Mouse (Mus musculus) liver, postnatal 0 days (tissue): ENCODE data around the gene Arhgap1. TPM values are rescaled to one million over a fixed set of nuclear protein-coding genes. Genes with fewer than 3 reads are reported as not detected.

Source experiments
- ATAC-seq: fragments of 200-750 bp; cut with Nextera tagmentation; 2 replicates; pipeline ENCODE4 v1.8.0; 2017; ENCODE audit warnings: mild to moderate bottlenecking, moderate library complexity
- DNase-seq: peaks from one replicate; pipeline ENCODE4 v3.0.0-alpha.2; 2016
- H3K27ac ChIP-seq: fragments of 300-500 bp; sonication (generic); 2 replicates; pipeline ENCODE4 v1.5.1; 2014; ENCODE audit warnings: antibody characterized with exemption, moderate library complexity, mild to moderate bottlenecking, low read depth
- H3K27me3 ChIP-seq: fragments of 300-500 bp; sonication (generic); 2 replicates; pipeline ENCODE4 v1.6.1; 2014; ENCODE audit warnings: low read length, control low read depth, mixed read lengths; ENCODE audit not compliant: insufficient read depth
- H3K36me3 ChIP-seq: fragments of 300-500 bp; sonication (generic); replicated peaks from 2 replicates; pipeline ENCODE4 v1.6.1; 2014; ENCODE audit warnings: mild to moderate bottlenecking, control low read depth, low read length, moderate library complexity, mixed read lengths; ENCODE audit not compliant: insufficient read depth
- H3K4me1 ChIP-seq: fragments of 300-500 bp; sonication (generic); 2 replicates; pipeline ENCODE4 v1.6.1; 2014; ENCODE audit warnings: antibody characterized with exemption, mild to moderate bottlenecking, control low read depth; ENCODE audit not compliant: insufficient read depth
- H3K4me2 ChIP-seq: fragments of 300-500 bp; sonication (generic); 2 replicates; pipeline ENCODE4 v1.6.1; 2014; ENCODE audit warnings: low read depth, mild to moderate bottlenecking, low read length, moderate library complexity, mixed read lengths
- H3K4me3 ChIP-seq: fragments of 300-500 bp; sonication (generic); 2 replicates; pipeline ENCODE4 v1.5.1; 2014; ENCODE audit warnings: low read depth, low read length
- H3K9ac ChIP-seq: fragments of 300-500 bp; sonication (generic); replicated peaks from 2 replicates; pipeline ENCODE4 v1.6.1; 2014; ENCODE audit warnings: mild to moderate bottlenecking, moderate library complexity
- H3K9me3 ChIP-seq: fragments of 300-500 bp; sonication (generic); 2 replicates; pipeline ENCODE4 v1.6.1; 2016; ENCODE audit warnings: mild to moderate bottlenecking, control low read depth, low read length, mixed read lengths
- CTCF ChIP-seq: sonication (generic); IDR thresholded peaks from 2 replicates; pipeline ENCODE4 v1.5.1; 2016; ENCODE audit warnings: antibody characterized with exemption, low read depth
- EP300 ChIP-seq: IDR thresholded peaks from 2 replicates; pipeline ENCODE4 v1.6.1; 2016; ENCODE audit warnings: antibody characterized with exemption, low read depth, mild to moderate bottlenecking
- WGBS: fragments of 180-500 bp; shearing (Covaris S2); extraction: QIAGEN DNeasy Blood & Tissue Kit; methylation state at CpG from one replicate; pipeline ENCODE4 v1.1.7; 2014; ENCODE audit not compliant: insufficient replicate concordance; 5-methylcytosine and 5-hydroxymethylcytosine counted together
- polyA plus RNA-seq: library from polyadenylated mRNA; unstranded; fragments of >200 nt; fragmentation: Nextera tagmentation; extraction: Ambion mirVana; gene quantifications from 2 replicates; pipeline ENCODE4 v1.2.1, GENCODE M21; 2015

Arhgap1 gene
- polyA plus RNA-seq, 1 experiment from 2014 or later = 27.3 TPM

DNA sequence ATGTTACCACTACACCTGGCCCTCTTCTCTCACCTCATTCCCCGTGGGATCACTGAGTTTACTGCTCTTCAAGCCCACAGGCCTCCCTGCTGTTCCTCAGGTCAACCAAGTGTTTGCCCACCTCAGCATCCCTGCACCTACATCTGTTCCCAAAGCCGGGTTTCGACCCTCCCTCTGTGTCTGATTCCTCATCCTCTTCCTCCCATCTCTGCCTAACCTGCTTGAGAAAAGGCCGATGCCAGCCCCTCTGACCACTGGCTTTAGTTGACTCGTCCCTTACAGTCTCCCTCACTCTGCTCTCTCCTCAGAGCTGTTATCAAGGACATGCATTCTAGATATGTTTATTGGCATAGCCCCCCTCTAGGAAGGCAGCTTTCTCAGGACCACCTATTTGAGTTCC, 22.2 kb upstream of the Arhgap1 start:
- TF ChIP-seq CTCF = no peak
- no peak for TF ChIP-seq EP300
- H3K36me3 ChIP-seq = peaks cover 24% of the 10 kb centered on the region

DNA sequence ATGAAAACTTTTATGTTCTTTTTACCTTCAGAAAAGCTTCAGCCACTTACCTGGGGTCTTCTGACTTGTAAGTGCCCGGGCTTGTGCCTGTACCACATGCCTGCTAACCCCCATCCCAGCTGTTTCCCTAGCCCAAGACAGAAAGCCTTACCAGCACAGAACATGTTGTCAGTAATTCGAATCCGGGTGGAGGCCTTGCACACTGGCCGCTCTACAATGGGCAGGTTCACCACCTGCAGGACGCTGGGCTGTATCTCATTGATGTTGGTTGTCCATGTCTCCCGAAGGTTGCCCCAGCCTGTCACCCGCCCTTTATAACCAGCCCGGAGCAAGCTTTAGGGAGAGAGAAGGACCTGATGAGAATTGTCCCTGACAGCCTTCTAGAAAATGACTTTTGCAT, 21.5 kb upstream of the Arhgap1 start:
- Histone ChIP-seq H3K9me3 (no peaks in the 10 kb centered on the region), H3K27me3 (no peaks in the 10 kb centered on the region), H3K4me2 (no peak overlapping the region), H3K4me1 (peaks cover 13% of the 10 kb centered on the region), H3K27ac (no peak overlapping the region), H3K4me3 (no peak overlapping the region), H3K36me3 (peaks cover 24% of the 10 kb centered on the region), H3K9ac (no peak overlapping the region)
- no peak for DNase-seq
- no peak for ATAC-seq
- TF ChIP-seq CTCF = no peak
- no peak for TF ChIP-seq EP300
- WGBS = 79% methylated on average over 8 of the region's 8 CpGs

More for the DNA sequence above, 22.2 kb upstream of the Arhgap1 start:
- no peaks in the 10 kb centered on the region for H3K9me3 ChIP-seq
- H3K4me2 ChIP-seq = no peak overlapping the region
- no peak overlapping the region for H3K27ac ChIP-seq
- WGBS = 70% methylated on average over 5 of the region's 5 CpGs
- no peak for ATAC-seq
- H3K4me1 ChIP-seq = peaks cover 11% of the 10 kb centered on the region
- no peak for DNase-seq
- no peak overlapping the region for H3K9ac ChIP-seq
- H3K4me3 ChIP-seq = no peak overlapping the region
- no peaks in the 10 kb centered on the region for H3K27me3 ChIP-seq

DNA sequence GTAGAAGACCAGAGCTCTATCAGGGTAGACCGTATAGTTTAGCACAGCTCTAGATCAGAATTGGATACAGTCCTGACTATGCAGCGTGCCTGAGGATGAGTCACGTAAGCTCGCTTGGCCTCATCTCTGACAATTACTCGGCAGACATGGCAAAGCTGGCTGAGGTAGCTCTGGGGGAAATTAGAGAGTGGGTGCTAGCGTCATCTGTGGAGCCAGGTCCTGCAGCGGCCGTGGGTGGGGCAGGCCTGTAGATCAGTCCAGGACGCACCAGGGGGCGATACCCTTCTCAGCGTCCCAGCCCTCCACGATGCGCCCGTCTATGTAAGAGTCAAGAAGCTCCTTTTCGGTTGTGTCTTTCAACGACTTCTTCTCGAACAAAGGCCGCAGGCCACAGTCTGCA, 20.0 kb upstream of the Arhgap1 start:
- Histone ChIP-seq H3K9me3 (no peaks in the 10 kb centered on the region), H3K36me3 (peaks cover 14% of the 10 kb centered on the region)
- WGBS = 76% methylated on average over 18 of the region's 18 CpGs

DNA sequence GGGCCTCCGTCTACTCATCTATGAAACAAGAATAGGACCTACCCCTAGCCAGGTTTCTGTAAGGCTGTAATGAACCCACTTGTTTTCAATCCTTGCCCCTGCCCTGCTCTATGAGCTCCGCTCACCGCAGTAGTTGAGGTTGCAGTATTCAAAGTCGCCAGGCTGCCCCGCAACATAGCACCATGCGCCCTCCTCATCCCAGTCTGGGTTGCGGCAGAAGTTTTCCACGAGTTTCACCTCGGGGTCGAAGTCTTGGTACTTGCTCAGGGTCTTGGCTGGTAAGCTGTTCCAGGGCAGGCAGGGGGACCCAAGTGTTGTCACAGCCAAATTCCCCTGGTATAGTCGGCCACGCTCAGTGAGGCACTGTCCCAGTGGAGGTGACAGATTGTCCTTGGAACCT, 19.3 kb upstream of the Arhgap1 start:
- 88% methylated on average over 12 of the region's 12 CpGs for WGBS

More for the DNA sequence above, 20.0 kb upstream of the Arhgap1 start:
- H3K4me2 ChIP-seq = no peak overlapping the region
- DNase-seq (no peak), ATAC-seq (no peak)
- TF ChIP-seq CTCF = peak; percentile 29
- no peak for TF ChIP-seq EP300
- peaks cover 13% of the 10 kb centered on the region for H3K4me1 ChIP-seq
- H3K27ac ChIP-seq = no peak overlapping the region
- no peak overlapping the region for H3K4me3 ChIP-seq
- H3K27me3 ChIP-seq = no peaks in the 10 kb centered on the region
- no peak overlapping the region for H3K9ac ChIP-seq

DNA sequence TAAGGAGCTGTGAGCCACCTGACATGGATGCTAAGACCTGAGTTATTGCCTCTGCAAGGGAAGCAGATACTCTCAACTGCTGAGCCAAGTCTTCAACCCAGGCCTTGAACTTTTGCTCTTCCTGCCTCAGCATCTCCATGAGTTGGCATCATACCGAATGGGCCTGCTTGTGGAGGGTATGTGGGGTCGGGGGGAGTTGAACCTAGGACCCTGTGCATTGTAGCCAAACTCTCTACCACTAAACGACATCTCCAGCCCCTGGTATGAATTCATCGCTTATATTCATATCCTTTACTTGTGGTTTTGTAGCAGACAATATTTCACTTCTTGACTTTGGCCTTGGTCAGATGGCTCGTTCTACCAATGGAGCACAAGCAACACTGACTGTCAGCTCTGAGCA, 17.8 kb upstream of the Arhgap1 start:
- no peak overlapping the region for H3K27ac ChIP-seq
- DNase-seq (no peak), ATAC-seq (no peak)
- H3K9me3 ChIP-seq = no peaks in the 10 kb centered on the region
- H3K4me1 ChIP-seq = peaks cover 27% of the 10 kb centered on the region
- H3K27me3 ChIP-seq = no peaks in the 10 kb centered on the region
- H3K4me2 ChIP-seq = no peak overlapping the region
- 67% methylated on average over 5 of the region's 5 CpGs for WGBS
- no peak overlapping the region for H3K4me3 ChIP-seq
- TF ChIP-seq CTCF (no peak), EP300 (no peak)
- H3K36me3 ChIP-seq = 0 out of 2 replicates have a peak, but pooled peaks cover 7% of the 10 kb centered on the region
- H3K9ac ChIP-seq = no peak overlapping the region

More for the DNA sequence above, 19.3 kb upstream of the Arhgap1 start:
- no peak overlapping the region for H3K4me2 ChIP-seq
- peaks cover 12% of the 10 kb centered on the region; the same call in 1 of the 2 replicates for H3K36me3 ChIP-seq
- no peak overlapping the region for H3K27ac ChIP-seq
- no peak overlapping the region for H3K9ac ChIP-seq
- H3K27me3 ChIP-seq = no peaks in the 10 kb centered on the region
- TF ChIP-seq CTCF (no peak), EP300 (no peak)
- no peak for DNase-seq
- no peak for ATAC-seq
- no peaks in the 10 kb centered on the region for H3K9me3 ChIP-seq
- peaks cover 20% of the 10 kb centered on the region for H3K4me1 ChIP-seq
- no peak overlapping the region for H3K4me3 ChIP-seq

DNA sequence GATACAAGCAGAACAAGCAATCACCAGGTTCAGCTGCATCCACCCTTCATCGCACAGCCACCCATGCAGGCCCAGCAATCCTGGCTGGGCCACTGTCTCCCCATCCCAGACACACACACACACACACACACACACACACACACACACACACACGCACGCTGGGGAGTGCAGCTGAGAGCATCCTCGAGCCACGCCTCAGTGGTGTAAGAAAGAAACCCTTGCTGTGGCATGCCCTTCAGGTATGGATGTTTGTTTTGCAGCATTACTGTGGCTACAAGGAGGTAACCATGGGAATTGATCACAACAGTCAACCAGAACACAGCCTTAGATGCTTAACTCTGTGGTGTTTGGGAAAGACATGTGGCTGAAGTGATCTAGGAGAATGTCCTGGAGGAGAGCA, 17.3 kb upstream of the Arhgap1 start:
- ATAC-seq = no peak
- peak overlapping the region; percentile 64 for H3K4me2 ChIP-seq

More for the DNA sequence above, 17.3 kb upstream of the Arhgap1 start:
- no peak overlapping the region for H3K9ac ChIP-seq
- 0 out of 2 replicates have a peak overlapping the region, but pooled peaks have one; percentile 24 for H3K4me3 ChIP-seq
- H3K36me3 ChIP-seq = 0 out of 2 replicates have a peak, but pooled peaks cover 4% of the 10 kb centered on the region
- H3K4me1 ChIP-seq = peaks cover 27% of the 10 kb centered on the region
- TF ChIP-seq EP300 (no peak), CTCF (no peak)
- 77% methylated on average over 5 of the region's 5 CpGs for WGBS
- peak; percentile 13 for DNase-seq
- H3K27ac ChIP-seq = no peak overlapping the region
- no peaks in the 10 kb centered on the region for H3K9me3 ChIP-seq
- H3K27me3 ChIP-seq = no peaks in the 10 kb centered on the region
